Mouse (Mus musculus) liver, embryonic 14.5 days (tissue): ENCODE data around the gene Galnt15. TPM values are rescaled to one million over a fixed set of nuclear protein-coding genes. Genes with fewer than 3 reads are reported as not detected.

Experiments
- ATAC-seq: fragments of 200-750 bp; cut with Nextera tagmentation; 2 replicates; pipeline ENCODE4 v1.8.0; 2017; ENCODE audit warnings: moderate number of reproducible peaks, mild to moderate bottlenecking, moderate library complexity; ENCODE audit not compliant: insufficient read depth
- DNase-seq, 3 experiments: peaks; one replicate each; pipeline ENCODE4 v3.0.0-alpha.2; 2012 to 2013; ENCODE audit warnings: low read depth in 3 of 3, low spot score in 3 of 3
- H3K27ac ChIP-seq: fragments of 300-500 bp; sonication (generic); 2 replicates; pipeline ENCODE4 v1.5.1; 2014; ENCODE audit warnings: moderate library complexity, mild to moderate bottlenecking, control low read depth, inconsistent platforms
- H3K27me3 ChIP-seq: fragments of 300-500 bp; sonication (generic); 2 replicates; pipeline ENCODE4 v1.6.1; 2014; ENCODE audit warnings: mild to moderate bottlenecking, low read length, moderate library complexity; ENCODE audit not compliant: control insufficient read depth, insufficient read depth
- H3K36me3 ChIP-seq: fragments of 300-500 bp; sonication (generic); replicated peaks from 2 replicates; pipeline ENCODE4 v1.6.1; 2014; ENCODE audit warnings: low read depth; ENCODE audit not compliant: control insufficient read depth, insufficient read depth
- H3K4me1 ChIP-seq, 2 experiments: fragments of 200-500 bp in 1 of 2; fragments of 300-500 bp in 1 of 2; sonication (generic) in 1 of 2; replicated peaks; 2 replicates each; pipeline ENCODE4 v1.6.1; 2012 to 2014; ENCODE audit warnings: antibody characterized with exemption in 1 of 2, inconsistent platforms in 1 of 2, low read length in 1 of 2; ENCODE audit not compliant: control insufficient read depth in 2 of 2, insufficient read depth in 2 of 2
- H3K4me2 ChIP-seq: fragments of 300-500 bp; sonication (generic); 2 replicates; pipeline ENCODE4 v1.6.1; 2014; ENCODE audit warnings: low read depth, mild to moderate bottlenecking, control low read depth, moderate library complexity
- H3K4me3 ChIP-seq, 2 experiments: fragments of 200-500 bp in 1 of 2; fragments of 300-500 bp in 1 of 2; sonication (generic) in 1 of 2; 2 replicates each; pipeline ENCODE4 v1.5.1; 2012 to 2014; ENCODE audit warnings: low read depth in 2 of 2, low read length in 2 of 2, mild to moderate bottlenecking in 2 of 2, control low read depth in 1 of 2, inconsistent platforms in 1 of 2, moderate library complexity in 1 of 2; ENCODE audit not compliant: insufficient read depth in 1 of 2
- H3K9ac ChIP-seq: fragments of 300-500 bp; sonication (generic); replicated peaks from 2 replicates; pipeline ENCODE4 v1.6.1; 2014; ENCODE audit warnings: mild to moderate bottlenecking, control low read depth, moderate library complexity
- H3K9me3 ChIP-seq: fragments of 300-500 bp; sonication (generic); 2 replicates; pipeline ENCODE4 v1.6.1; 2016; ENCODE audit warnings: low read length, mixed read lengths; ENCODE audit not compliant: control insufficient read depth
- CTCF ChIP-seq: IDR thresholded peaks from 2 replicates; pipeline ENCODE4 v1.5.1; 2016; ENCODE audit warnings: antibody characterized with exemption, low read depth, control low read depth
- EP300 ChIP-seq: IDR thresholded peaks from 2 replicates; pipeline ENCODE4 v1.6.1; 2016; ENCODE audit warnings: antibody characterized with exemption, low read depth
- WGBS: fragments of 180-500 bp; shearing (Covaris S2); extraction: QIAGEN DNeasy Blood & Tissue Kit; methylation state at CpG from one replicate; pipeline ENCODE4 v1.1.7; 2014; ENCODE audit not compliant: insufficient replicate concordance; 5-methylcytosine and 5-hydroxymethylcytosine counted together
- polyA plus RNA-seq, 2 experiments: library from polyadenylated mRNA; depleted of rRNA in 1 of 2; stranded (reverse) in 1 of 2; unstranded in 1 of 2; fragments of >200 nt; fragmentation: Nextera tagmentation in 1 of 2; extraction: Ambion mirVana in 1 of 2; gene quantifications; 2 replicates each; pipeline versions ENCODE4 v1.2.1 to v1.2.3; 2012 to 2014

Galnt15 gene
- polyA plus RNA-seq, 2 experiments: not detected

- TF ChIP-seq CTCF (no peak), EP300 (no peak)
- H3K4me3 ChIP-seq: no peak overlapping the region
- peak; percentile 48 for ATAC-seq
- peaks cover 25% of the 10 kb centered on the region for H3K36me3 ChIP-seq
- no peak overlapping the region for H3K9ac ChIP-seq
- no peak for DNase-seq
- peaks cover 0 to 6% of the 10 kb centered on the region in 2 experiments; a peak in 1 of 4 replicates for H3K4me1 ChIP-seq
- no peaks in the 10 kb centered on the region for H3K9me3 ChIP-seq
- no peak overlapping the region for H3K4me2 ChIP-seq
- no peaks in the 10 kb centered on the region for H3K27me3 ChIP-seq
- 52% methylated on average over 1 of the region's 1 CpGs for WGBS
- no peak overlapping the region for H3K27ac ChIP-seq
These were observed 64.2 kb downstream of the Galnt15 start for GRCm38 (mm10) chr14:32093018-32093417.

- H3K9me3 ChIP-seq: no peaks in the 10 kb centered on the region
- peaks cover 30% of the 10 kb centered on the region for H3K36me3 ChIP-seq
- WGBS: 49% methylated on average over 11 of the region's 11 CpGs
- TF ChIP-seq CTCF (no peak), EP300 (no peak)
- DNase-seq: no peak
- ATAC-seq: no peak
- no peak overlapping the region for H3K4me2 ChIP-seq
- H3K27me3 ChIP-seq: no peaks in the 10 kb centered on the region
- peaks cover 0 to 6% of the 10 kb centered on the region in 2 experiments; a peak in 1 of 4 replicates for H3K4me1 ChIP-seq
- no peak overlapping the region for H3K4me3 ChIP-seq
- H3K9ac ChIP-seq: no peak overlapping the region
- no peak overlapping the region for H3K27ac ChIP-seq
These were observed 64.8 kb downstream of the Galnt15 start for GRCm38 (mm10) chr14:32093500-32094117.

- Histone ChIP-seq H3K4me3 (no peak overlapping the region), H3K9ac (no peak overlapping the region), H3K9me3 (no peaks in the 10 kb centered on the region), H3K36me3 (peaks cover 51% of the 10 kb centered on the region), H3K4me2 (no peak overlapping the region), H3K4me1 (peaks cover 0 to 6% of the 10 kb centered on the region in 2 experiments; a peak in 1 of 4 replicates), H3K27ac (no peak overlapping the region), H3K27me3 (no peaks in the 10 kb centered on the region)
- ATAC-seq (no peak), DNase-seq (no peak)
- TF ChIP-seq EP300 (no peak), CTCF (no peak)
- WGBS: 76% methylated on average over 5 of the region's 5 CpGs
These were observed 66.9 kb downstream of the Galnt15 start for GRCm38 (mm10) chr14:32095646-32096045.

- ATAC-seq: no peak
- WGBS: 78% methylated on average over 5 of the region's 5 CpGs
- H3K27me3 ChIP-seq: no peaks in the 10 kb centered on the region
- H3K36me3 ChIP-seq: peaks cover 51% of the 10 kb centered on the region
- H3K9ac ChIP-seq: no peak overlapping the region
- TF ChIP-seq CTCF: no peak
- TF ChIP-seq EP300: no peak
- no peak overlapping the region for H3K4me2 ChIP-seq
- H3K4me1 ChIP-seq: peaks cover 0 to 6% of the 10 kb centered on the region in 2 experiments; a peak in 1 of 4 replicates
- no peak for DNase-seq
- no peak overlapping the region for H3K4me3 ChIP-seq
- H3K27ac ChIP-seq: no peak overlapping the region
- H3K9me3 ChIP-seq: no peaks in the 10 kb centered on the region
These were observed 68.0 kb downstream of the Galnt15 start for GRCm38 (mm10) chr14:32096740-32097139.

- no peaks in the 10 kb centered on the region for H3K27me3 ChIP-seq
- no peak overlapping the region for H3K4me3 ChIP-seq
- H3K36me3 ChIP-seq: peaks cover 51% of the 10 kb centered on the region
- H3K4me2 ChIP-seq: no peak overlapping the region
- no peaks in the 10 kb centered on the region for H3K9me3 ChIP-seq
- H3K4me1 ChIP-seq: peaks cover 0 to 6% of the 10 kb centered on the region in 2 experiments; a peak in 1 of 4 replicates
- TF ChIP-seq CTCF (no peak), EP300 (no peak)
- no peak overlapping the region for H3K9ac ChIP-seq
- WGBS: 78% methylated on average over 7 of the region's 7 CpGs
- ATAC-seq: no peak
- H3K27ac ChIP-seq: no peak overlapping the region
- DNase-seq: no peak
These were observed 68.9 kb downstream of the Galnt15 start for GRCm38 (mm10) chr14:32097691-32098090.
